Mouse (Mus musculus) stomach, postnatal 0 days (tissue): ENCODE data around the gene AC129217.1. TPM values are rescaled to one million over a fixed set of nuclear protein-coding genes. Genes with fewer than 3 reads are reported as not detected.
"Not testable (repeated sequence)": the region's sequence is repeated elsewhere in the genome, so short reads cannot be mapped to it uniquely, and the experiment has no call there.

Source experiments
- ATAC-seq: fragments of 200-750 bp; cut with Nextera tagmentation; 2 replicates; pipeline ENCODE4 v1.8.0; 2017; ENCODE audit not compliant: low FRiP score, low TSS enrichment
- DNase-seq: peaks from one replicate; pipeline ENCODE4 v3.0.0-alpha.2; 2016; ENCODE audit warnings: low spot score
- H3K27ac ChIP-seq: fragments of 300-500 bp; sonication (generic); replicated peaks from 2 replicates; pipeline ENCODE4 v1.5.1; 2014; ENCODE audit warnings: mild to moderate bottlenecking, control low read depth
- H3K27me3 ChIP-seq: fragments of 300-500 bp; sonication (generic); 2 replicates; pipeline ENCODE4 v1.6.1; 2014; ENCODE audit warnings: low read length; ENCODE audit not compliant: control insufficient read depth, insufficient read depth
- H3K36me3 ChIP-seq: fragments of 300-500 bp; sonication (generic); 2 replicates; pipeline ENCODE4 v1.6.1; 2014; ENCODE audit warnings: low read length, mixed read lengths; ENCODE audit not compliant: control insufficient read depth, insufficient read depth
- H3K4me1 ChIP-seq: fragments of 300-500 bp; sonication (generic); replicated peaks from 2 replicates; pipeline ENCODE4 v1.6.1; 2014; ENCODE audit warnings: antibody characterized with exemption; ENCODE audit not compliant: control insufficient read depth, insufficient read depth
- H3K4me2 ChIP-seq: fragments of 300-500 bp; sonication (generic); replicated peaks from 2 replicates; pipeline ENCODE4 v1.6.1; 2014; ENCODE audit warnings: low read depth, mild to moderate bottlenecking, control low read depth, moderate library complexity
- H3K4me3 ChIP-seq: fragments of 300-500 bp; sonication (generic); 2 replicates; pipeline ENCODE4 v1.5.1; 2014; ENCODE audit warnings: low read depth, low read length, control low read depth
- H3K9ac ChIP-seq: fragments of 300-500 bp; sonication (generic); 2 replicates; pipeline ENCODE4 v1.6.1; 2014; ENCODE audit warnings: mild to moderate bottlenecking, low read length, control low read depth, mixed read lengths
- H3K9me3 ChIP-seq: fragments of 300-500 bp; sonication (generic); 2 replicates; pipeline ENCODE4 v1.6.1; 2016; ENCODE audit warnings: low read length; ENCODE audit not compliant: control insufficient read depth
- CTCF ChIP-seq: IDR thresholded peaks from 2 replicates; pipeline ENCODE4 v1.5.1; 2016; ENCODE audit warnings: antibody characterized with exemption, low read depth, mild to moderate bottlenecking, moderate library complexity
- EP300 ChIP-seq: optimal IDR thresholded peaks from 2 replicates; pipeline ENCODE3; 2016; ENCODE audit warnings: antibody characterized with exemption
- WGBS: fragments of 180-500 bp; shearing (Covaris S2); extraction: QIAGEN DNeasy Blood & Tissue Kit; methylation state at CpG from one replicate; pipeline ENCODE4 v1.1.7; 2014; 5-methylcytosine and 5-hydroxymethylcytosine counted together
- polyA plus RNA-seq: library from polyadenylated mRNA; unstranded; fragments of >200 nt; fragmentation: Nextera tagmentation; extraction: Ambion mirVana; gene quantifications from 2 replicates; pipeline ENCODE4 v1.2.1, GENCODE M21; 2015

AC129217.1 gene
- polyA plus RNA-seq, 1 experiment from 2014 or later, result not detected

- peak overlapping the region; percentile 30; the same call in 1 of the 2 replicates for H3K27ac ChIP-seq
- H3K27me3 ChIP-seq, result no peaks in the 10 kb centered on the region
- no peaks in the 10 kb centered on the region for H3K4me1 ChIP-seq
- DNase-seq, result no peak
- H3K9me3 ChIP-seq, result no peaks in the 10 kb centered on the region
- no peak overlapping the region for H3K4me2 ChIP-seq
- no peak for ATAC-seq
- no peak overlapping the region for H3K9ac ChIP-seq
- no peak for TF ChIP-seq EP300
- no peak for TF ChIP-seq CTCF
- WGBS, result 74% methylated on average over 4 of the region's 4 CpGs
- H3K36me3 ChIP-seq, result peaks cover 27% of the 10 kb centered on the region
- H3K4me3 ChIP-seq, result no peak overlapping the region
Measured at GRCm38 (mm10) chr19:8832971-8833370, 3.4 kb downstream of the AC129217.1 start.

GRCm38 (mm10) chr19:8836327-8836726 lies 6.8 kb downstream of the AC129217.1 start:
- H3K4me2 ChIP-seq, H3K9me3 ChIP-seq, H3K36me3 ChIP-seq, ATAC-seq, H3K4me1 ChIP-seq, H3K4me3 ChIP-seq, H3K27ac ChIP-seq, H3K9ac ChIP-seq, DNase-seq, H3K27me3 ChIP-seq: not testable (repeated sequence)
- 95% methylated on average over 10 of the region's 10 CpGs for WGBS

- Histone ChIP-seq H3K4me3 (peak within 1 kb of the TSS; percentile 61), H3K4me2 (peak within 1 kb of the TSS; percentile 81), H3K27ac (peak within 1 kb of the TSS; percentile 96), H3K27me3 (no peaks in the 10 kb centered on the region), H3K4me1 (no peaks in the 10 kb centered on the region), H3K36me3 (0 out of 2 replicates have a peak, but pooled peaks cover 4% of the 10 kb centered on the region), H3K9ac (peak within 1 kb of the TSS; percentile 88), H3K9me3 (no peaks in the 10 kb centered on the region)
- ATAC-seq, result peak; percentile 82
- WGBS, result under 1% methylated on average over 38 of the region's 38 CpGs
- peak; percentile 88 for DNase-seq
- TF ChIP-seq EP300, result no peak
- TF ChIP-seq CTCF, result peak; percentile 69
Measured at GRCm38 (mm10) chr19:8837251-8837791, 7.7 kb downstream of the AC129217.1 start, which contains the start of gene Bscl2. TSS of gene Bscl2 (plus strand) at chr19:8837467.

GRCm38 (mm10) chr19:8838041-8838730 lies 8.6 kb downstream of the AC129217.1 start:
- DNase-seq (no peak), ATAC-seq (peak; percentile 2; the same call in 1 of the 2 replicates)
- WGBS, result 22% methylated on average over 15 of the region's 15 CpGs

GRCm38 (mm10) chr19:8839103-8839907 lies 9.7 kb downstream of the AC129217.1 start, which contains the start of gene Gng3:
TSS of gene Gng3 (minus strand) at chr19:8839194.
- ATAC-seq, result no peak; the same call in 1 of the 2 replicates
- 75% methylated on average over 11 of the region's 11 CpGs for WGBS

More at GRCm38 (mm10) chr19:8838041-8838730, 8.6 kb downstream of the AC129217.1 start:
- Histone ChIP-seq H3K4me2 (peak overlapping the region; percentile 81), H3K36me3 (peaks cover 5% of the 10 kb centered on the region; the same call in 1 of the 2 replicates), H3K4me3 (peak overlapping the region; percentile 61), H3K4me1 (no peaks in the 10 kb centered on the region), H3K27ac (peak overlapping the region; percentile 96), H3K9me3 (no peaks in the 10 kb centered on the region), H3K9ac (peak overlapping the region; percentile 88), H3K27me3 (no peaks in the 10 kb centered on the region)
- TF ChIP-seq CTCF (no peak), EP300 (no peak)

More at GRCm38 (mm10) chr19:8839103-8839907, 9.7 kb downstream of the AC129217.1 start, which contains the start of gene Gng3:
- peak within 1 kb of the TSS; percentile 96; the same call in 1 of the 2 replicates for H3K27ac ChIP-seq
- H3K4me3 ChIP-seq, result peak within 1 kb of the TSS; percentile 61
- H3K27me3 ChIP-seq, result no peaks in the 10 kb centered on the region
- TF ChIP-seq EP300 (no peak), CTCF (no peak)
- peak within 1 kb of the TSS; percentile 88 for H3K9ac ChIP-seq
- peak within 1 kb of the TSS; percentile 81 for H3K4me2 ChIP-seq
- no peaks in the 10 kb centered on the region for H3K9me3 ChIP-seq
- no peak for DNase-seq
- H3K4me1 ChIP-seq, result no peaks in the 10 kb centered on the region
- H3K36me3 ChIP-seq, result peaks cover 5% of the 10 kb centered on the region; the same call in 1 of the 2 replicates
